Mouse (Mus musculus): ENCODE measurements around the gene Iqce.

Iqce gene

DNA sequence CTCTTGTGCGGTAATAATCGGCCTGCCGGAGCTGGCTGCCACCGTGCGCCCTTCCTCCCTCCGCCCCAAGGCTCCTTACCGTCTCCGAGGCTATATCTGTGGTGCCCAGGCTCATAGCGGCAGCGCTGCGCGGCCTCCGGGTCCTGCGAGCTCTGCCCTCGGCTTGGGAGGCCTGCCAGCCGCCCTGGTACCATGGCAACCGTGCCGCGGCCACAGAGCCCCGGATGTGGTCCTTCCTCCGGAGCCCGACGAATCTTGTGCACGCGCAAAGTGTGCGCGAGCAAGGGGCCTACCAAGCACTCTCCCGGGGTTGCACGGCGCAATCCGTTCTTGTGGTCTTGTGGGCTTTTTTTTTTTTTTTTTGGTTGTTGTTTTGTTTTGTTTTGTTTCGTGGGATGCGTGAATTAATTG, at the start of gene Iqce:
Gene Iqce, minus strand, starts transcription at position 276 of the 411 bp plus-strand sequence.
- DNase-seq (ENCODE audit: low spot score) = peak; percentile 97

DNA sequence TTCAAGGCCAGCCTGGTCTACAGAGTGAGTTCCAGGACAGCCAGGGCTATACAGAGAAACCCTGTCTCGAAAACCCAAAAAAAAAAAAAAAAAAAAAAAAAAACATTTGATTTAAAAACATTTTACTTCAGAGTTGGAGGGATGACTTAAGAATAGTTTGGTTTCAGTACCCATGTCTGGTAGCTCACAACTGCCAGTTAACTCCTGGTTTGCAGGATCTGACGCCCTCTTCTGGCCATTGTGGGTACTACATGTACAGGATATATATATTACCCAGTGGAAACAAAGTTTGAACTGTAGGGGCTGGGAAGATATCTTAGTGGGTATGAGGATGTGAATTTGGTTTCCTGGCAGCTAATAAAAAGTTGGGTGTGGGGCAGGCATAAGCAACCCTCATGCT, 48.7 kb upstream of the Iqce start:
- DNase-seq (ENCODE audit: low spot score) = no peak

DNA sequence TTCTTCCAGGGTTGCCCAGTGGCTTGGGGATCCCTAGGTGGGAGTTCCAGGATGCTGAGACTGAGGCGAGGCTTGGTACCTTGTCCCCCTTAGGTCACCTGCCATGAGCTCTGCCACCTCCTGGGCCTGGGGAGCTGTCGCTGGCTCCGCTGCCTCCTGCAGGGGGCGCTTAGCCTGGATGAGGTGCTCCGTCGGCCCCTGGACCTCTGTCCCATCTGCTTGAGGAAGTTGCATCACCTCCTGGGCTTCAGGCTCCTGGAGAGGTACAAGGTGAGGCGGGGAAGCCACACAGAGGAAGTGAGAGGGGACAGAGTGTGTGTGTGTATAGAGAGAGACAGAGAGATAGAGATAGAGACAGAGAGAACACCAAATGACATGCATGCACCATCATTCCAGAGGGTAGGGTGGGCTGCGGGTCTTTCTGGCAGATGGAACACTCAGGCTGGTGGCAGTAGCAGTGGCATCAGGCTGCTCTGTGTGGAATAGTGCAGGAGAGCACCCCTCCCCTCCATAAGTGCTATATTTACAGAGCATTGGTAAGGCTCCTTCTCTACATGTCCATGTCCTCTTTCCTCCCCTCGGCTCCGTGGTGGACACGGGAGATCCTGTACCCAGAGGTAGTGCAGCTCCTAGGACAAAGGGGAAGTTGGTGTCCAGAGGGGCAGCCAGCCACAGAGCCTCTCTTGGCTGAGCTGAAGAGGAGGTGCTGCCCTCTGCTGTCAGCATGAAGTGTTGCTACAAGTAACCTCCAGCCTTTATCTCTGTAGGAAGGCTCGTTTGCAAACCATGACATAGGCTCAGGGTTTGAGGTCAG, 47.1 kb upstream of the Iqce start:
- peak; percentile 71 for DNase-seq (ENCODE audit: low spot score)

DNA sequence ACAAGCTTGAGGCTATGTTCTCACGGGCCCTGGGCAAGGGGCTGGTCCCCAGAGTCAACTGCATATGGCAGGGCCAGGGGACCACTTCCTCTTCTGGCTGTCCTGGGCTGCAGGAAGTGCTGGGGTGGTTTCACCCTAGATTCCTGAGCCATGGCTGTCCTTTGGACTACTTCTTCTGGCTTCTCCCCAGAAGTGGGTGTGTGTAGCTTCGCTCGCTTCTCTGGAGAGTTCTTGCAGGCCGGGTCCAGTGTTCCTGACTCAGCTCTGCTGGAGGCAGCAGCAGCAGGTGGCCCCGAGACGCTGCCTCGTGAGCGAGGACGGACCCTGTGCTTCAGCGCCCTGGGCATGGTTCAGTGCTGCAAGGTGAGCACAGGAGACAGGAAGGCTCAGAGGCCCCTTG, 46.2 kb upstream of the Iqce start:
- DNase-seq (ENCODE audit: low spot score) = no peak

DNA sequence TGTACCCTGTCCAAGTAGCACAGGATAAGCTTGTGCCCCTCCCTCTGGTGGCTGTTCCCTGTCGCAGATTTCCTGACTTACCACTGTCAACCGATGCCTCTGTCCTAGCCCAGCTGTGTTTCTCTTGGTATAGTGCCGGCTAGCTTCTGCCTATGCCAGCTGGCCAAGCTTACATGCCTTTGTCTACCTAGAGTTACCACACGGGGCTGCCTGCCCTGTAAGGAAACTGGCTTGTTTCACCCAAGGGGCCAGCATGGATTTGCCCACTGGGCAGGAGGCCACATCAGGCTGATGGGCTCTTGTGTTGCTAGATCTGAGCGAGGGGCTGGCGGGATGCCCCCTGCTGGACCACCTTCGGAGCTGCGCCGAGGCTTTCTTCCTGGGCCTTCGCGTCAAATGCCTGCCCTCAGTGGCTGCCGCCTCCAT, 41.5 kb upstream of the Iqce start:
- no peak for DNase-seq (ENCODE audit: low spot score)

DNA sequence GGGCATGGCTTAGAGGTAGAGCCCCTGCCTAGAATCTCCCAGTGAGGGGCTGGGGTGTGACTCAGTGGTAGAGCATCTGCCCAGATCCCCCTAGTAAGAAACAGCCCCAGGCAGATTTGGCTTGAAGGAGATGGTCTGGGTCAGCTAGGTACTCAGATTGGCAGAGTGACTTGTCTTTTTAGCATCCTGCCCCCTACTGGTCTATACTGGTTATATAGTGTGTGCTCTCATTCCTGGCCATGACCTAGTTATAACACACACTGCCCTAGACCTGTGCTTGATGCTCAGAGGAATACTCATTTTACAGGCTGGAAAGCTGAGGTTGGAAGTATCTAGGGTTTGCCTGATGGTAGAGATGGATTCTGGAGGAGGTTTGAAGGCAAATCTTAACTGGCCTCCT, 39.7 kb upstream of the Iqce start:
- no peak for DNase-seq (ENCODE audit: low spot score)

DNA sequence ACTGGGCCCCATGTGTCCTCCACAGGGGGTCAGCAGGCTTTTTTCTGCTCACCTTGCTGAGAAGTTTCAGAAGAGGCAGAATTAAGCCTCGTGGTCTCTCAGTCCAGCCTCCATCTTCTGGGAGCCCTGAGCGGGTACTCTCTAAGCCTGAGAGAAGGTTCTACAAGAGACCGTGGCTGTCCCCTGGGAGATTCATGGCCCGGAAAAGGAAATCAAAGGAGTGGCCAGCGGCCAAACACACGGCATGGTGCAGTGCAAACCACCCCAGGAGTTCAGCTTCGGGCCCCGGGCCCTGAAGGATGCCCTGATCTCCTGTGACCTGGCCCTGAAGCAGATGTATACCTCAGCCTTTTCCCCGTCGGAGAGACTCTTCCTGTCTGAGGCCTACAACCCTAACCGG, 38.9 kb upstream of the Iqce start:
- DNase-seq (ENCODE audit: low spot score) = no peak

DNA sequence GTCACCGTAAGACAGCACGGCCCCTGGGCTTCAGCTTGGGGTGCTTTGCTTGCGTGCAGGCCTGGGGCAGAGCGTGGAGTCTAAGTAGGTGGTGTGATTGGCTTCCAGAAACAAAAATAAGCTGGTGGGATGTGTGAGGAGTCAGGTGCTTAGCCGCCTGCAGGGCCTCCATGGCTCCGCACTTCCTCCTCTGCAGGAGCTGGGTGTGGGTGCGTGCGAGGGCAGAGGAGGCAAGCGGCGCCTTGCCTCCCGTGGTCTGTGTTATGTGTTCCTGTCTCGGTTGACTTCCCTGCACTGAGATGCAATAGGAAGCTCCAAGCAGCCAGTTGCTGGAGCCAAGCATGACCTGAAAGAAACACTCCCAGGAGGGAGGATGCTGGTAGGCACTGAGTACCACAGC, 37.6 kb upstream of the Iqce start:
- DNase-seq (ENCODE audit: low spot score) = no peak

DNA sequence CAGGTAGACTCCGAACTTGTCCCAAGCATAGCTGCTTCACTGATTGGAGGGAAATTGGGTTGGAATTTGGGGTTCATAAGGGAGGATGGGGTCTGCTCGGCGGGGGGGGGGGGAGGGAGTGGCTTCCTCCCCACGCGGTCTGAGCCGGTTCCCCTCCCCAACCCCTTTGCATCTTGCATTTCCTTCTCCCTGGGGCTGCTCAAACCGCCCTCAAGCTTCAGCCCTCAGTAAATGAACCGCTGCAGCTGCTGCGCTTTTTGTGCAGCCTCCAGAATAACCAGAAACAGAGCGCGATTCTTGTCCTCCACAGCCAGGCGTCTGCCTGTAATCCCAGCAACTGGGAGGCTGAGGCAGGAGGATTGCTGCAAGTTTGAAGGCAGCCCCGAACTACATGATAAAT, 34.0 kb upstream of the Iqce start:
- no peak for DNase-seq (ENCODE audit: low spot score)

DNA sequence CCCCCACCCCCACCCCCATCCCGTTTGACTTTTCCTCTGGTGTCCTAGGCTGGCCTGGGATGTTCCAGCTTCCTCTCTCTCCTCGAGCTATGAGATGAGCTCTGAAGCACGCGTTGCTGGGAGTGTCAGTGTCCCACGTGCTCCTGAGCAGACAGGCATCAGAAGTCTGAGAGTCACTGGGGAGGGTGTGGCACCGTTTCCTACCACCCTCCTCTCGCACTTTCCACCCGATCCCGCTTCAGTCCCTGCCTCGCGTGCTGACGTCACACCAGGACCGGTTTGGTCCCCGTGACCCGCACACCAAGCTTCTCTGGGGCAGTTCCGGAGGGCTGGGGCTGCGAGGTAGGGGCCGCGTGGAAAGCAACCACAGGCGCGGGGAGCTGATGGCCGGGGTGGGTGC, 33.1 kb upstream of the Iqce start:
- DNase-seq (ENCODE audit: low spot score) = no peak

DNA sequence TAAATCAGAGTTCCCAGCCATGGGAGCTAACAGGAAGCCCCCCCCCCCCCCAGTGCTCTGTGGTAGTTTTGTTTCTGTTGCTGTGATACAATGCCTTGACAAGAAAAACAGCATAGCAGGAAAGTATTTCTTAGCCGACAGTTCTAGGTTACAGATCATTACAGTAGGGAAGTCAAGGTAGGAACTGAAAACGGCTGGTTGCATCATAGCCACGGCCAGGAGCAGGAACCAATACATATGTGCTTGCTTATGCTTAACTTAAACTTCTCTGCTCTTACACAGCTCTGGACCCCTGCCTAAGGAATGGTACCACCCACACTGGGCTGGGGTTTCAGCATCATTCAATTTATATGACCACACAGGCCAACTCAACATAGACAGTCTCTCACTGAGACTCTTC, 31.2 kb upstream of the Iqce start:
- no peak for DNase-seq (ENCODE audit: low spot score)

DNA sequence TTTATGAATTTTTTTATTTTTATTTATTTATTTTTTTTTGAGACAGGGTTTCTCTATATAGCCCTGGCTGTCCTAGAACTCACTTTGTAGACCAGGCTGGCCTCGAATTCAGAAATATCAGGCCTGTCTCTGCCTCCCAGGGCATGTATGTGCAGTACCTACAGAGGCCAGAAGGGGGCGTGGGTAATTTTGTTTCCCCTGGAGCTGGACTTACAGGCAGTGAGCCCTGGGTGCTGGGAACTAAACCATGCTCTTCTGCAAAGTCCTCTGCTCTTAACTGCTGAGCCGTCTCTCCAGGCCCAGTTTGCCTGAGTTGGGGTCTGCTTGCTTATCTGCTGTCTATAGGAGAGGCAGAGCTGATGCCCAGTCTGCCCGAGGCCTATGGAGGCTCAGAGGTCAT, 30.0 kb upstream of the Iqce start:
- DNase-seq (ENCODE audit: low spot score) = no peak

DNA sequence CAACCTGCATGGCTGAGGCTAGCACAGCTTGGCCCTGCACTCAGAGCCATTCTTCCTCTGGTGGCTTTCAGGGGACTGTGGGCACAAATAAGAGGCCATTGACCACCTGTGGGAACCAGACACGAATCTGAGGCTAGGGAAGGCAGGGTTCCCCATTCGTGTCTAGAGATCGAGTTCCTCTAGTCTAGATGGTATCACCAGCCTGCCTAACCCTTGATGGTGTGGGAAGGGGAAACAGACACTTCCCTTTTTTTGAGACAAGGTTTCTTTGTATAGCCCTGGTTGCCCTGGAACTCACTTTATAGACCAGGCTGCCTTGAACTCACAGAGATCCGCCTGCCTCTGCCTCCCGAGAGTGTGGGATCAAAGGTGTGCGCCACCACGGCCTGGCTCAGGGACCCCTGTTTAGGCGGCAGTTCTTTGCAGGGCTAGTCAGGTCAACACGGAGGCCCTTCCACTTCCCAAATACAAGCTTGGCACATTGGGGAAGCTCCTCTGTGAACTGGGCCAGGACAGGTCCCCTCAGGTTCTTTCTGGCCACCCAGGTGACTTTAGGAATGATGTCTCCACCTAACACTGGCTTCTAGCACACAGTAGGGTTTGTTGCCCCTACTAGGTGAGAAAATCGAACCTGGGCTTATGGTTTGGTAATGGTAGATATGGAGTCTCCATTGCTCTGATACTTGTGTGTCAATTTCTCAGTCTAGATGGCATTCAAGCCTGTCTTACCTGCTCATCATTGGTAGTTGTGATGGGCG, 29.0 kb upstream of the Iqce start:
- DNase-seq (ENCODE audit: low spot score) = no peak

DNA sequence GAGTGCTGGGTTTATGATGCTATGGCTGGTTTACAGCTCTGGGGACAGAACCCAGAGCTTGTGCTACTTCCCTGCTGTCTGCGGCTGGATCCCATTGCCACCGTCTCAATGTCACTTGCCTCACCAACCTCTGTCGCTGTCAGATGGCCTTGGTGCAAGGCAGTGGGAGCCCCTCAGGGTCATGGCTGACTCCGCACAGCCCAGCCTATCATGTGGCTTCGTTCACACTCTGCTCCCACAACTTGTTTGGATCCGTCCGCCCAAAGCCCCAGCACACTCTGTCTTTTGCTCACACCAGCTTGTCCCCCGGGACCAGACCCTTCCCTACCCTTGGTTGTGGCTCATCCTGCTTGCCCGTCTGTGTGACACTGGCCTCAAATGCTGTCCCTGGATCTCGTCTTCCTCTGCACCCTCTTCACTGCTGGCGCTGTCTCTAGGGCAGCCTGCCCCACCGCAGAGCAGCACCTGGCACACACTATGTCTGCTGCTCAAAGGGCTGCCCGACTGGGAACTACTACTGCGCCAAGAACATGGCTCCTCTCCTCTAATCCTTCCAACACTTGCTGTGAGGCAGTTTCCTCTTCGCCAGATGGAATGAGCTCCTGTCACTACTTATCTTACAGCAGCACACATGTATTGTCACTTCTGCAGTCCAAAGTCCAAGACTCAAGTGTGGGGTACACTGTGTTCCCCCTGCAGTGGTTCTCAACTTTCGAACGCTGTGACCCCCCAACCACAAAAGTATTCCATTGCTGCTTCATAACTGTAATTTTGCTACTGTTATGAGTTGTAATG, 25.0 kb upstream of the Iqce start:
- DNase-seq (ENCODE audit: low spot score) = no peak

DNA sequence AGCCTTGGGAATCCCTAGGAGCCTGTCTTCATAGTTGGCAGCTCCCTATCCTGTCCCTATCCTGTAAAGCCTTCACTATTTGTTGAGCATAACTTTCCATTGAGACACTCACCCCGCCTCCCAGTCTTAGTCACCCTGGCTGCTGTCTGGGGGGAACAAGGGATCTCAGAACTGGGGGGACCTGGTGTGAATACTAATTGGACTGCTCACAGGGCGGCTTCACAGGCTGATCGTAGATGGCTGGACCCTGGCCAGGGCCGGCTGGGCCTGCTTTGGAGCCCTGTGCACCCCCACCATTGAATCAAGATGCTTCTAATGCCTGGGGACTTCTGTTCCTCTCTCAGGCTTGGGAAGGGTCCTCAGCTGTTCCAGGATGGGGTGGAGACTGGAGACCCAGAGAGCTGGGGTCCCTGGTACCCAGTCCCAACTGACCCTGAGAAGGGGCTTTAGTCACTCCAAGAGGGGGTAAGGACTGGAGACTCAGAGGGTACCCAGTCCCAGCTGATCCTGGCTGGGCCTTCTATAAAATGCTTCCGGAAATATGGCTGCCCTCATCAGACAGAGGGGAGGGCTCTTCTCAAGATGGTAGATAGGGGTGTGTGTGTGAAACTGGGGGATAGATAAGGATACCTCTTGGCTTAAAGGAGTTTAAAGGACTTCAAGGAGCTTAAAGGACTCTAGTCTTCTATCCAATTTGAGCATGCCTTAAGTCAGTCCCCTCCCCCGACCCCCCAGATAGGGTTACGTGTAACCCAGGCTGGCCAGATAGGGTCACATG, 24.1 kb upstream of the Iqce start:
- no peak for DNase-seq (ENCODE audit: low spot score)

DNA sequence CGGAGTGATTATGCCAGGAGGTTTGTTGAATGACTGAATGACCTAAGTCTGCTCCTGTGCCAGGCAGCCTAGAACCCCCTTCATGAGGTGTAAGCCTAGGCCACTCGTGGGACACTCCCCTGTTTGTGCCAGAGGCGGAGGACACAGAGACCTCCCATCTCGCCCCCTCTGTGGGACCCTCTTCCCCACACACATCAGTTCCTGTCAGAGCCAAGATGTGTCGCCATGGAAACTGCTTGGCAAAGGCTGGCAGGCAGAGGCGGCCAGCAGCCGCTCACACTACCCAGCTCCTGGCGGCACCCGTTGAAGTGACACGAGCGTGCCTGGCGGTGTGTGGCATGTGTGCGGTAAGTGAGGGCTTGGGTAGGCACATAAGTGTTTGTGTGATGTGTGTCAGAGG, 21.6 kb upstream of the Iqce start, which contains the start of gene Amz1:
Gene Amz1, plus strand, starts transcription at position 306 of the 400 bp plus-strand sequence.
- DNase-seq (ENCODE audit: low spot score) = no peak

DNA sequence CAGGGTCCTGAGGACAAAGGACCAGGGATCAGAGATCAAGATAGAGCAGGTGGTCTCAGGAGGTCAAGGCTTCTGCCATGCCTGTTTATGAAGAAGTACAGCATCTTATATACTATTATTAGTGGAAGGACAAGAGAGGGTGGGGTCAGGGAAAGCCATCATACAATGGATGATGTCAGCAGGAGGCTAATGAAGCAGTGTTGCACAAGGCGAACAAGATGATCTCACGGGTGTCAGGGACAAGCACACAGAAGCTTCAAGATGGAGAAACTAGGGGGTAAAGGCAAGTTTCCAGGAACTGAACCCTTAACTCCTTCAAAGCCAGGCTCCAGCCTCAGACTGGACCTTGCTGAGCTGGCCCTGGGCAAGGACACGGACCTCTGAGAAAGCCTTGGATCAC, 19.9 kb upstream of the Iqce start:
- DNase-seq (ENCODE audit: low spot score) = no peak

DNA sequence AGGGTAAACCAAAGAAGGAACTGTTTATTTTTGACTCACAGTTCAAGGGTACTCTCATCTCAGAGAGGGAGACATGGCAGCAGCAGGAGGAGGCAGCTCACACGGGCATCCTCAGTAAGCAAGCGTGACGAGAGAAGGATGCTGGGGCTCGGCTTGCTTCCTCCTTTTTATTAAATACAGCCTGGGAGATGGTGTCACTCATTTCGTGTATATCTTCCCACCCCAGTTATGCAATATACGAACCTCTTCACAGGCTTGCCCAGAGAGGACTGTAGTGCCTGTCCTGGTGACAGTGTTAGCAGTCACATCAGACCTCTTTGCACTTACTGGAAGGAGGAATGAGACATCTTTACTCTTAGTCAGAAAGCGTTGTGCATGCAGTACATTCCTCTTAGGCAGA, 18.6 kb upstream of the Iqce start:
- DNase-seq (ENCODE audit: low spot score) = no peak

DNA sequence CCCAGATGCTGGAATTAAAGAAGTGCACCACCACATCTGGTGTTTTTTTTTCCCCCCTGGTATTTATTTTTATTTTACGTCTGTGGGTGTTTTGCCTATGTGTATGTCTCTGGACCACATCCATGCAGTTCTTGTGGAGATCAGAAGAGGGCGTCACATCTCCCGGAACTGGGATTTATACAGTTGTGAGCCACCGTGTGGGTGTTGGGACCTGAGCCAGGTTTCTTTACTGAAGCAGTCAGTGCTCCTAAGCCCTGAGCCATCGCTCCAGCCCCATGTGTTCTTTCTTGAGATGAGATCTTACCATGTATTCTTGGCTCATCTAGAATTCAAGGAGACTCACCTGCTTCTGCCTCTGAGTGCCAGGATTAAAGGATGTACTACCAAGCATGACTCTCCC, 8.9 kb upstream of the Iqce start:
- DNase-seq (ENCODE audit: low spot score) = no peak

DNA sequence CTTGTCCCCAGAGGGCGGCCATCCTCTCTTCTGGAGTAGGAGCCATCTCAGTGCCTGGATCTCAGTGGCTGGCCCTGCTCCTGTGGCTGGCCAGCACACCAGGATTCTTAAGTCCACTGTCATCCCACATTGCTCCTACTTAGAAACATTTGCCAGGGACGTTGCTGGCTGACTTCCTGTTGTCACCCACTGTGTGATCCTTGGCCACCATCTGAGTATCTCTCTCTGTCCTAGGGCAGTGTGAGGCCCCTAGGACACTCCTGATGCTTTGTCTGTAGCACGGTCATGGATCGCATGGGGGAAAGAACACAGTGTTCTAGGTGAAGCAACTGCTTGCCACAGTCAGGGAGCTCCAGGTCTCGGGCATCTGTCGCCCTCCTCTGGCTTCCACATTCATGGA, 8.1 kb upstream of the Iqce start:
- DNase-seq (ENCODE audit: low spot score) = no peak

DNA sequence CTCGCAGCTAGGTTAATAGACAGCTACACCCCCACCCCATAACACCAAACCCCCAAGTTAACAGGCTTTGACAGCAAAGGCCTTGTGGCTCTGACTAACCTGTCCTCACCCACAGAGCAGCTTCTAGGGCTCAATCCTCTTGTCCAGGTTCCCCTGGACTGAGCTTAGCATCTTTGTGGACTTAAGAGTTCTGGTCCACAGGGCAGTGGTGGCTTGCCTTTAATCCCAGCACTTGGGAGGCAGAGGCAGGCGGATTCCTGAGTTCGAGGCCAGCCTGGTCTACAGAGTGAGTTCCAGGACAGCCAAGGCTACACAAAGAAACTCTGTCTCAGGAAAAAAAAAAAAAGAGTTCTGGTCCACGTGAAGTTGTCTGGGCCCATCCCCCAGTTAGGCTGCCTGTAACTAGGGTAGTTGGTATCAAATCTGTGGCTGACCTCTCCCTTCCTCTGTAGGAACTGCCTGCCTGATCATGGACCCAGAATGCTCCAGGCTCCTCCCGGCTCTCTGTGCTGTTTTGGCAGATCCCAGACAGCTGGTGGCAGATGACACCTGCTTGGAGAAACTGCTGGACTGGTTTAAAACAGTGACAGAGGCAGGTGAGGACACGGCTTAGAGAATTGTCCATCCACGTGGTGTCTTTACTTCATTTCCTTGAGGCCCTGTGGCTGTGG, 3.5 kb upstream of the Iqce start:
- no peak for DNase-seq (ENCODE audit: low spot score)
